Mouse (Mus musculus) heart, adult 10 weeks (tissue): ENCODE results near the gene Rbak. TPM values are rescaled to one million over a fixed set of nuclear protein-coding genes. Genes with fewer than 3 reads are reported as not detected.

Experiments
- polyA plus RNA-seq: library from polyadenylated mRNA; stranded (reverse); fragments of 350-450 nt; fragmentation: Illumina TruSeq; extraction: RNeasy Lipid Tissue Mini Kit (QIAGEN cat#74804); gene quantifications from one replicate; pipeline ENCODE4 v1.2.3, GENCODE M21; 2014; ENCODE audit warnings: low read depth, low replicate concordance

Gene Rbak
- polyA plus RNA-seq, result 5.1 TPM

DNA sequence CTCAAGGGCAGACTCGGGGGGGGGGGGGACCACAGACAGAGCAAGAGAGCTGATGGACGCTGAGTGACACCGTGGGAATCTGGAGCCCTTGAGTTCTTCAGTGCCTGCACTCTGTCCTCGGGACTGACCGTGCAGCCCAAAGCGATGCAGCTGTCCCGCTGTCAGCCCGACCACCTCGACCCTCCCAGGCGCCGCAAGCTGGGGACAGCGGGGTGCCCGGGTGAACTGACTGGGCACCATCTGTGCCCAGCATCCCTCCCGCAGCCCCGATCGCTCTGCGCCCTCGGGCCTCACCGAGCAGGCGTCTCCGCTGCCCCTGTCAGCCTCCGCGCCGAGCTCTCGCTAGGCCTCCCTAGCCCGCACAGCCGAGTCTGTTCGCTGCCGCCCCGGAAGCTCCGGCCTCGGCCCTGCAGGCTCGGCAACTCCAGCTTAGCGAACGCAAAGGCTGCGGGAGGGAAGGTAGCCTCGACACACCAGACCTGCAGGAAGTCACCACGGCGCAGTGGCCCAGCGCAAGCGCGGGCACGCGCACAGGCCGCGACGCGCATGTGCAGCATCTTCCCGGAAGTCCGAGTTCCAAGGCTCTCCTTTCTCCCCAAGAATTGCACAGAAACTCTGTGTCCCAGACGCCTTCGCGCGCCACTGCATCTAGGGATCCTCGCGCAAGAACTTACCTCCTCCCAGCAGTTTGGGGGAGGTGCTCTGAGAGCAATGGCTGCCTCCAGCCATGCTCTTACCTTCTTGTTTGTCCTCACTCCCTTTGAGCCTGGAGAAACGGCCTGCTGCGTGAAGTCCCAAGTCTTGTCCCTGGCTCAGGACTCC is at the start of gene Rbak, which contains the start of gene Spdye4b:
Gene Rbak, minus strand, starts transcription at position 521 of the 822 bp plus-strand sequence.
Gene Spdye4b, plus strand, starts transcription at position 763 of the 822 bp plus-strand sequence.

DNA sequence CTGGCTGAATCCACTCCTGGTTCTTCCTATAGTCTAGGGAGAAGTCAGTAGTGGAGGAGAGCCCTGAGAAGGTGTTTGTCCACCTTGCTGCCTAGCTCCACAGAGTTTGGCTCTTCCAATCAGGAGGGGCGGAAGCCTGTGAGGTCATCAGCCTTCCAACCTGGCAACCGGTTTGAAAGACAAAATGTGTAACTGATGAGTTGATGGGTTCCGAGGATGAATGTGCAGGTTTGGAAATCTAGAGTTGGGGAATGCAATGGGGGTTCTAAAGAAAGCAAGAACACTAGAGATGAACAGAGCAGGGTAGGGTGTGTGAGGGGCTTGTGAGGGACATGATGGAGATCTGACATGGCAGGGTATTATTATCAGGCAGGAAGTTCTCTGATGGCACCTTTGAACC is 46.2 kb upstream of the Rbak start, which contains the start of gene Spdye4a:
Gene Spdye4a, minus strand, starts transcription at position 101 of the 400 bp plus-strand sequence.

GRCm38 (mm10) chr5:143147481-143147880 is 33.1 kb downstream of the Rbak start, which contains the start of gene Olfr718-ps1:
Gene Olfr718-ps1 (minus strand): TSS chr5:143147581.

Other genes starting within 250 kb of the Rbak start
- 17.3 TPM for gene Fscn1, start 220.4 kb downstream of the Rbak start, polyA plus RNA-seq
- gene Rnf216, start 67.8 kb downstream of the Rbak start, polyA plus RNA-seq, result 20.6 TPM
- gene Olfr718-ps1, start 33.2 kb downstream of the Rbak start, polyA plus RNA-seq, result not detected
- not detected for gene Spdye4b, start 242 bp upstream of the Rbak start, polyA plus RNA-seq
- not detected for gene Spdye4a, start 46.1 kb upstream of the Rbak start, polyA plus RNA-seq
- 7.8 TPM for gene Zfp12, start 54.4 kb upstream of the Rbak start, polyA plus RNA-seq
- 3.1 TPM for gene Zfp316, start 89.2 kb upstream of the Rbak start, polyA plus RNA-seq
- not detected for gene Zfp853, start 112.8 kb upstream of the Rbak start, polyA plus RNA-seq
- 14.5 TPM for gene E130309D02Rik, start 134.6 kb upstream of the Rbak start, polyA plus RNA-seq
- 27.1 TPM for gene Zdhhc4, start 148.5 kb upstream of the Rbak start, polyA plus RNA-seq
- not detected for gene Grid2ip, start 176.6 kb upstream of the Rbak start, polyA plus RNA-seq
- gene Kdelr2, start 223.1 kb upstream of the Rbak start, polyA plus RNA-seq, result 40.5 TPM